Mouse (Mus musculus) 416B (cell line): ENCODE measurements around the gene Xrcc6.

Source experiments
- DNase-seq: peaks from one replicate; pipeline ENCODE4 v3.0.0; 2011; ENCODE audit warnings: low read depth

Gene Xrcc6

GRCm38 (mm10) chr15:82019288-82019687 is 31.7 kb downstream of the Xrcc6 start:
- DNase-seq, result peak; percentile 51

DNA sequence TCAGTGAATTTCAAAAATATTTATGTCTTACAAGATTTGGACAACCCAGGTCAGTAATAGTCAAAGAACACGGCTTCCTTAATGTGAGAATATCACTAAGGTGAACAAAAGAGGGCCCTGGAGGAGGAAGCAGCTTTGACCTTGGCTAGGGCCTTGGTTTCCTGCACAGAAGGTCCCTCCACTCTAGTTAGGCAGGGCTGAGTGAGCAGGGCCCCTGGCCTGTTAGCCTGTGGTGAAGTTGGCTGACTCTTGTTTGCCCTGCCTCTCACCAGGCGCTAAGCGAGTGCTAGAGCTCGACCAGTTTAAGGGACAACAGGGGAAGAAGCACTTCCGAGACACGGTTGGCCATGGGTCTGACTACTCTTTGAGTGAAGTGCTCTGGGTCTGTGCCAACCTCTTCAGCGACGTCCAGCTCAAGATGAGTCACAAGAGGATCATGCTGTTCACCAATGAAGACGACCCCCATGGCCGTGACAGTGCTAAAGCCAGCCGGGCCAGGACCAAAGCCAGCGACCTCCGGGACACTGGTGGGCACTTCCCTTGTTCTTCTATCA is 35.0 kb downstream of the Xrcc6 start:
- DNase-seq, result peak; percentile 99

GRCm38 (mm10) chr15:82023965-82024635 is 36.5 kb downstream of the Xrcc6 start:
- peak; percentile 52 for DNase-seq

DNA sequence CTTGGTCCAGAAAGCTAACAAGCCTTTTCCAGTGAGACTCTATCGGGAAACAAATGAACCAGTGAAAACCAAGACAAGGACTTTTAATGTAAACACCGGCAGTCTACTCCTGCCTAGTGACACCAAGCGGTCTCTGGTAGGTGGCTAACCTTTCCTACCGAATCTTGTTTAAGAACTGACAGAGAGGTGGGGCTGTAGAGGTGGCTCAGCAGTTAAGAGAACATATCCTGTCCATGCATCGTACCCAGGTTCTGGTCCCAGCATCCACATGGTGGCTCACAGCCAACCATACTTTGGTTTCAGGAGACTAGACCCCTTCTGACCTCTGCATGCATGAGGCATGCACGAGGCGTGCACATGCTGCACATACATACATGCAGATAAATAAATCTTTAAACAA is 39.6 kb downstream of the Xrcc6 start:
- no peak for DNase-seq

GRCm38 (mm10) chr15:82027726-82028125 is 40.1 kb downstream of the Xrcc6 start:
- DNase-seq, result no peak

DNA sequence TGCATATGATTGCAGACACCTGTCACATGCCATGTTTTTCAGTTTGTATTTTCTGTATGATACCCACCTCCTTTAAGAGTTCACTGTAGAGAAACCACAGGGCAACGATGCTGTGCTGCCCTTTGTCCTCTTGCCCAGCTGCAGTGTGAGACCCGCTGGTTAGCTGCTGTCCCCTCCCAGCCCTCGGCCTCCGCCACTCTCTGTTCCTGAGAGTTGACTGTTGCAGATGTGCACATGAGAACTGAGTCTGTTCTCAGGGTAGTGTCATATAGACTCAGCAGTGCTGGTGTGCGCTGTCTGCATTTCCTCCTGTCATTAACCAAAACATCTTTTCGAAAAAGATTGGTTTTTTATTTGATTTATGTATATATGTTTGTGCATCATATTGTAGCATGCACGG is 44.8 kb downstream of the Xrcc6 start:
- no peak for DNase-seq

GRCm38 (mm10) chr15:82033762-82034161 is 46.1 kb downstream of the Xrcc6 start, which contains the start of gene Desi1:
Gene Desi1 (minus strand): TSS chr15:82033862.
- no peak for DNase-seq

- peak; percentile 78 for DNase-seq
These were observed 48.5 kb downstream of the Xrcc6 start for GRCm38 (mm10) chr15:82035904-82036689.

GRCm38 (mm10) chr15:82040650-82041049 is 53.0 kb downstream of the Xrcc6 start:
- DNase-seq, result peak; percentile 81

DNA sequence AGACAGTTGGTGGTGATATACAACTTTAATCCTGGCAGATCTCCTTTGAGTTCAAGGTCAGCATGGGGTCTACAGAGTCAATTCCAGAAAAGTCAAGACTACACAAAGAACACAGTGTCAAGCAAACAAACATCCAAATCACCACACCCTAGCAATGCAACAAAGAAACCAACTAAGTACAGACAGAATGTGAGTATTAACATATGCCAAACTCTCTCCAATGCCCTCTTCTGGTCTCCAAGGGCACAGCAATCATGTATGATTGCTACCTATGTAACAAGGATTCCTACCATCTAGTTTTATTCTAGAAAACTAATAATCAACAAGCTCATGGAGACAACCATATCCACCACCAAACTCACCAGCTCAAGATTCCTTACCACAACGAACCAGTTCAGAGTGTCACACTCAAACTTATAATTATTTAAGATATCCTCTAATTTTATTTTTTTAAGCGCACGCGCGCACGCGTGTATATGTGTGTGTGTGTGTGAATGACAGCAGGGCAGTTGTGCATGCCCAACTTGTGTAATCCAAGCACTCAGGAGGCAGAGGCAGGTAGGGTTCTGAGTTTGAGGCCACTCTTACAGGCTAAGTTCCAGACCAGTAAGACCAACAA is 56.6 kb downstream of the Xrcc6 start:
- DNase-seq, result peak; percentile 76

GRCm38 (mm10) chr15:82046246-82046891 is 58.7 kb downstream of the Xrcc6 start:
- peak; percentile 51 for DNase-seq

- DNase-seq, result peak; percentile 90
These were observed 59.6 kb downstream of the Xrcc6 start, which contains the start of gene Snu13 for GRCm38 (mm10) chr15:82047080-82047883. Gene Snu13 (minus strand): TSS chr15:82047598.

DNA sequence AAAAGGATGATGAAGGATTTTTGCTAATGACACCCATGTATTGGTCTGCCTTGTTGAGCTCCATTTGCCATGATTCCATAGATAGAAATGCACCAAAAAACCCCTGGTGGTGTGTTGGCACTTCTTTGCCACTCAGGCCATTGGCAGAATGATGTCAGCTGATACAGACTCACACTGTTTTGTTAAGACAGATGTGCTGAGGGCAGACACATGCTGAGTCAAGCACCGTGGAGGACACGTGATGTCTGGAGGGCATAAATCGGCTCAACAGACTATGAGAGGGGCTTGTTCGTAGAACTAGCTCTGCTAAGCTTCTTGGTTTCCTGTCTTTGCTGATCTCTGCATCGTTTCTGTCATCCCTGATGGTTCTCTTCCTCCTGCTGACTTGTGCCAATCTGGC is 64.9 kb downstream of the Xrcc6 start:
- no peak for DNase-seq

DNA sequence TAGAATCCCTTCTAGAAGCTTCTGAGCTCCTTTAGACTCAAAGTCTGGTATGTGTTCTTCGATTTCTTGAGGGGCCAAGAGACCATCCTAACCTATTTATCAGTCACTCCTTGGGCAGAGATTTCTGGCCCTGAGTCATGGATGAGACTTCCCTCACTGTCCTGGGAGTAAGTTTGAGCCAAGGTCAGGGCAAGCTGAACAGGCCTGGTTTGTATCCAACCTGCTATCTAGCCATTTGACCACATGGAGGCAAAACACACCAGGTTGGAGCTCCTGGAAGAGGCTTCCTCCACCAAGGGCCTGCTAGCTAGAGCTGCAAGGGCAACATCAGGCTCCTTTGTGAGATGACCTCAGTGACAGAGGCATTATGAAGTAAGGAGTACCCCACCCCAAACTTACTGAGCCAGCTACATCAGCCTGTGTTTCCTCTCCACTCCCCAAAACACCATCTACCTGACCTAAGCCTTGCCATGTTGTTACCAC is 71.1 kb downstream of the Xrcc6 start, which contains the start of gene 4930407I10Rik:
TSS of gene 4930407I10Rik (plus strand) at position 433 of the 483 bp plus-strand sequence.
- DNase-seq, result no peak

GRCm38 (mm10) chr15:82063909-82064308 is 76.3 kb downstream of the Xrcc6 start:
- no peak for DNase-seq

DNA sequence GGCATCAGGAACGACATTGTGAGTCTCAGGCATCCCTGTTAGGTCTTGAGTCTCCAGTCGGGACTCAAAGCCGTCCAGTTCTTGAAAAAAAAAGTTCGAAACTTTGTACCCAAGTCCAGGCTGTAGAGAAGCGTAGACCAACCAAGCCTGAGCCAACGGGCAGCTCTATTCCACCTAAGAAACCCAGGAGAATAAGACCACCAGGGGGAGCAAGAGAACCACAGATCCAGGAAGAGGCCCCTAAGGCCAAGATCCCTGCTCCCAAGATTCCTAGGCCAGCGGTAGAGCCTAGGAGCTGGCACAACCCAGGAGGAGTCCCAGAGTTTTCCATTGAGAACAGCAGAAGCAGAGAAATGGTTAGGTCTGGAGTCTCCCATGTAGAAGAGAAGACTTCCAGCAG is 77.9 kb downstream of the Xrcc6 start:
- DNase-seq, result peak; percentile 75

DNA sequence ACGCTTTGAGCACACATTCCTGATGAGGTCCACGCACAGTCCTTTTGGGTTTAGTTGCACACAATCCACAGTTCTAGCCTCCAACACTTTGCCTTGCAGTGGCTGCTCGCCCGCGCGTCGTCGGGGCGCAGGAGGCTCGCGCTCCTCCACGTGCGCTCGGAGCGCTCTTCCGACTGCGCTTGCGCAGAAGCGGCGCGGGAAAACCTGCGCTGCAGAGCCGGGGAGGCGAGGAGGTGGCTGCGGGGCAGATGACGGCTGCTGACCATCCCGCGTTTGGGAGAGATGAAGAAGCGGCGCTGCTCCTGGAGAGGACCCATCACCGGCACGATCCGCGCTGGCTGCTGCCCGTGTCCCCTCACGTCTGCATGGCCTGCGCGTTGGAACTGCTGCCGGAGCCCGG is 82.3 kb downstream of the Xrcc6 start, which contains the start of gene Mei1:
TSS of gene Mei1 (plus strand) at position 99 of the 400 bp plus-strand sequence.
- DNase-seq, result no peak

DNA sequence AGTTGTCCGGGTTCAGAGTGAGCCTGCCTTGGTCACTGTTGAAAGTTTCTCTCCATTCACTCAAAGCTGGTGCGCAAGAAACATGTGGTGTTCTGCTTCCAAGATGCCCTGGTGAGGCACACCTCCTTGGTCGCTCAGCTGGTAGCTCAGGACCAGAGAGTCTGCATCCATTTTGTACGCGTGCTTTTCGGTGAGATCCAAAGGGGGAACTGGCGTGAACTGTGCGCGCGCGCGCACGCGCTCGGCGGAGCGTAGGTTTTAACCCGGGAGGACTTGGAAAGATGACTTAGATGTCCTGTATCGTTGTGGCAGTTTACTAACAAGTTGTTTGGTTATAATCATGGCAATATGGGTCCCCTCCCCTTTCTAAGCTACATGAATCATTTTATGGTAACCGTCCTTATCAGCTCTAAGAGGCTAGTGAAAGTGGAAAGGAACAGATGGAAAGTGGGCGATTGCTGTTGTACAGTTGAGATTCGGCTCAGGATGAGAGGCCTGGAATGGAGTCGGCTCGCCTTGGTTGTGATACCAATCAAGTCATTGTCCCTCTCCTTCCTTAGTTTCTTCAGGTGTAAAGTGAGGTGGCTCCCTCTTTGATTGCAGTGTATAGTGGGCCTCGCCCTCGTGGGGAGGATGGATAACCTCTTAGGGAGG is 84.3 kb downstream of the Xrcc6 start:
- no peak for DNase-seq

DNA sequence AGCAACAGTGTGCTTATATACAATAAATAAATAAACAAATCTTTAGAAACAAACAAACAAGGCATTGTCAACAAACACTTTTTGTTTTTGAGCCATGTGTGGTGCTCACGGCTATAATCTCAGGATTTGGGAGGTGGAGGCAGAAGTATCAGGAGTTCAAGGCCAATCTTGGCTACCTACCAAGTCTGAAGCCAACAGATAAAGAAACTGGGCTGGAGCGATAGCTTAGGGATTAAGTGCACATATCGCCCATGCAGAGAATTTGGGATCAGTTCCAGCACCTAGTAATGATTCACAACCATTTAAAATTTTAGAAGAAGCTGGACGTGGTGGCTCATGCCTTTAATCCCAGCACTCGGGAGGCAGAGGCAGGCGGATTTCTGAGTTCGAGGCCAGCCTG is 85.9 kb downstream of the Xrcc6 start:
- DNase-seq, result no peak

DNA sequence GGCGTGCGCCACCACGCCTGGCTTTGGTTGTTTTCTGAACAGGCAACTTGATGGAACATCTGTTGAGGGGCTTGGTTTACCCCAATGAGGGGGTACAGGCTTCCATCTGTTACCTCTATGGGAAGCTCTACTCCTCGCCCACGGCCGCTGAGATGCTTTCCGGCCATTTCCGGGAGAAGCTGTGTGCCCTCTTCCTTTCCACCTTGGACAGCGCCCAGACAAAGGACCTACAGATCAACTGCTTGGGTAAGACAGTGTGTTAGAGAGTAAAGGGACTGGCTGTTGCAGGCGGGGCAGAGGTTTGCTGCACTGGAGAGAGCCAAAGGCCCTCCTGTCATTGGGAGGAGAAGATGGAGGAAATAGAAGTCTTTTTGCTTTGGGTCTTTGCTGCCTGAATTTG is 92.2 kb downstream of the Xrcc6 start:
- DNase-seq, result peak; percentile 26
